Mouse (Mus musculus) gastrocnemius, postnatal 25 days (tissue): ENCODE results near the gene Zfp385b. TPM values are rescaled to one million over a fixed set of nuclear protein-coding genes. Genes with fewer than 3 reads are reported as not detected.

Source experiments
- DNase-seq: peaks from one replicate; pipeline ENCODE4 v3.0.0; 2022
- total RNA-seq, 2 experiments: library from RNA; stranded (reverse); gene quantifications; 1 replicate in 1 of 2; 2 replicates in 1 of 2; pipeline ENCODE4 v1.2.3; 2021

Gene Zfp385b
- total RNA-seq, 2 experiments from 2014 or later = 3.7 to 15.2 TPM

GRCm38 (mm10) chr2:77705476-77705875 is 114.0 kb downstream of the Zfp385b start:
- no peak for DNase-seq

- no peak for DNase-seq
These were observed 116.4 kb downstream of the Zfp385b start for GRCm38 (mm10) chr2:77703080-77703479.

- no peak for DNase-seq
These were observed 128.3 kb downstream of the Zfp385b start for GRCm38 (mm10) chr2:77691174-77691573.

GRCm38 (mm10) chr2:77690316-77690715 is 129.1 kb downstream of the Zfp385b start:
- DNase-seq = no peak

- no peak for DNase-seq
These were observed 130.8 kb downstream of the Zfp385b start for GRCm38 (mm10) chr2:77688651-77689050.

- no peak for DNase-seq
These were observed 135.4 kb downstream of the Zfp385b start for GRCm38 (mm10) chr2:77684088-77684487.

- DNase-seq = no peak
These were observed 137.2 kb downstream of the Zfp385b start for GRCm38 (mm10) chr2:77682205-77682604.

GRCm38 (mm10) chr2:77681741-77682140 is 137.7 kb downstream of the Zfp385b start:
- no peak for DNase-seq

- no peak for DNase-seq
These were observed 145.7 kb downstream of the Zfp385b start for GRCm38 (mm10) chr2:77673770-77674169.

GRCm38 (mm10) chr2:77672215-77672905 is 147.1 kb downstream of the Zfp385b start:
- DNase-seq = no peak

GRCm38 (mm10) chr2:77662171-77662570 is 157.3 kb downstream of the Zfp385b start:
- peak; percentile 9 for DNase-seq

- DNase-seq = no peak
These were observed 165.8 kb downstream of the Zfp385b start for GRCm38 (mm10) chr2:77653686-77654085.

- DNase-seq = no peak
These were observed 177.8 kb downstream of the Zfp385b start for GRCm38 (mm10) chr2:77641521-77642170.

GRCm38 (mm10) chr2:77639993-77640392 is 179.4 kb downstream of the Zfp385b start:
- no peak for DNase-seq

GRCm38 (mm10) chr2:77631606-77632005 is 187.8 kb downstream of the Zfp385b start:
- no peak for DNase-seq

- DNase-seq = no peak
These were observed 191.7 kb downstream of the Zfp385b start for GRCm38 (mm10) chr2:77627622-77628231.

GRCm38 (mm10) chr2:77618686-77619085 is 200.8 kb downstream of the Zfp385b start:
- no peak for DNase-seq

GRCm38 (mm10) chr2:77610303-77610991 is 209.0 kb downstream of the Zfp385b start:
- DNase-seq = no peak

GRCm38 (mm10) chr2:77609452-77609851 is 210.0 kb downstream of the Zfp385b start:
- DNase-seq = peak; percentile 69

GRCm38 (mm10) chr2:77608666-77609065 is 210.8 kb downstream of the Zfp385b start:
- DNase-seq = peak; percentile 71

GRCm38 (mm10) chr2:77593461-77593860 is 226.0 kb downstream of the Zfp385b start:
- no peak for DNase-seq

GRCm38 (mm10) chr2:77592525-77592924 is 226.9 kb downstream of the Zfp385b start:
- no peak for DNase-seq
